Mouse (Mus musculus): Measurements from ENCODE around the gene Cop1. TPM values are rescaled to one million over a fixed set of nuclear protein-coding genes. Genes with fewer than 3 reads are reported as not detected.

Cop1 gene
- polyA plus RNA-seq (2012; rRNA removed) = 111 and 130 TPM in 2 replicates

DNA sequence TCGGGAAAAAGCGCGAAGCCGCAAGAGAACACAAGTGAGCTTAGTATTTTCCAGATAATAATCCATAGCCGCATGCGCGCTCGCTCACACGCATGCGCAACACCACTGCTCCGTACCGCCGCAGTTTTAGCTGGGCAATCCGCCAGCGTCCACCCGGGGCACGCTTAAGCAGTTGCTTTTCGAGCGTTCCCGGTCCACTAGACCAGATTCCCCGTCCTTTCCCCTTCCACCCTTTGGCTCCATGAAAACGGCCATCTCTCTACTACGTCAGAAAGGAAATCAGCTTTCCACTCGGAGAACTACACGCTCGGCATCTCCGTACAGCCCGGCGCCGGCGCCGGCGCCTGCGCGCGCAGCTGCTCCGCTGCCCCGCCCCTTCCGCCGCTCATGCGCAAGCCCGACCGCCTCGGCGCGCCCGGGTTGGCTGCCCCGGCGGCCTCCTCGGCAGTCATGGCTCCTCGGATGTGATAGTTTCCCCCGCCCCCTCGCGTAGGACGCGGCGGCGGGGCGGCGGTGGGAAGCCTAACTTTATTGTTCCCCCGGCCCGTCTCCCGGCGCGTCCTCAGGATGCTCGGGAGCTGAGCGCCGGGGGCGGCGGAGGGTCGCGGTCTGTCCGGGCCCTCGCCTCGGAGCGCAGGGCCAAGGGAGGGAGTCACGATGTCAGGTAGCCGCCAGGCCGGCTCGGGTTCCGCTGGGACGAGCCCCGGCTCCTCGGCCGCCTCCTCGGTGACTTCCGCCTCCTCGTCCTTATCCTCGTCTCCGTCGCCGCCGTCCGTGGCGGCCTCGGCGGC is at the start of gene Cop1:
Cop1 (plus strand) TSS at position 540 of the 791 bp plus-strand sequence.

All from central nervous system, embryonic 14 days (tissue).